Mouse (Mus musculus) kidney, postnatal 4 days (tissue): ENCODE data around the gene Uqcrq.

Experiments
- DNase-seq, 2 experiments: peaks; one replicate each; pipeline ENCODE4 v3.0.0; 2021; ENCODE audit warnings: mixed read lengths in 2 of 2

Uqcrq gene

GRCm38 (mm10) chr11:53430670-53431346 is at the start of gene Uqcrq, which contains the start of gene Gdf9:
Gene Uqcrq (minus strand): TSS chr11:53430831.
Gene Gdf9 (plus strand): TSS chr11:53431023.
- DNase-seq, result peak; percentile 98 to 99

- DNase-seq, result peak; percentile 47 to 68
Observed at GRCm38 (mm10) chr11:53479783-53480301, 49.2 kb upstream of the Uqcrq start, which contains the start of the genes Gm9945 and Sowaha. Gene Gm9945 (plus strand): TSS chr11:53480166. Gene Sowaha (minus strand): TSS chr11:53480274.

- DNase-seq, result peak; percentile 20 to 44
Observed at GRCm38 (mm10) chr11:53479171-53479782, 48.6 kb upstream of the Uqcrq start.

GRCm38 (mm10) chr11:53478383-53479170 is 47.9 kb upstream of the Uqcrq start:
- DNase-seq, result peak; percentile 33 to 54

- no peak for DNase-seq
Observed at GRCm38 (mm10) chr11:53477833-53478232, 47.2 kb upstream of the Uqcrq start.

- no peak for DNase-seq
Observed at GRCm38 (mm10) chr11:53475620-53476019, 45.0 kb upstream of the Uqcrq start.

GRCm38 (mm10) chr11:53472709-53473108 is 42.1 kb upstream of the Uqcrq start:
- no peak for DNase-seq

- peak; percentile 95 for DNase-seq
Observed at GRCm38 (mm10) chr11:53469968-53470695, 39.5 kb upstream of the Uqcrq start, which contains the start of gene Gm9837. Gene Gm9837 (minus strand): TSS chr11:53470479.

- no peak for DNase-seq
Observed at GRCm38 (mm10) chr11:53469294-53469967, 38.8 kb upstream of the Uqcrq start.

GRCm38 (mm10) chr11:53466231-53466971 is 35.8 kb upstream of the Uqcrq start:
- peak; percentile 91 to 92 for DNase-seq

GRCm38 (mm10) chr11:53463551-53464424 is 33.2 kb upstream of the Uqcrq start:
- DNase-seq, result peak; percentile 48 to 54

GRCm38 (mm10) chr11:53461727-53462126 is 31.1 kb upstream of the Uqcrq start:
- no peak for DNase-seq

GRCm38 (mm10) chr11:53460192-53460591 is 29.6 kb upstream of the Uqcrq start:
- DNase-seq, result no peak

- DNase-seq, result no peak
Observed at GRCm38 (mm10) chr11:53458996-53459395, 28.4 kb upstream of the Uqcrq start.

- peak; percentile 27 to 55 for DNase-seq
Observed at GRCm38 (mm10) chr11:53457372-53457954, 26.8 kb upstream of the Uqcrq start.

- DNase-seq, result peak; percentile 70 to 81
Observed at GRCm38 (mm10) chr11:53456474-53457371, 26.1 kb upstream of the Uqcrq start, which contains the start of the genes Gm10447 and Shroom1. Gene Gm10447 (minus strand): TSS chr11:53457110. Gene Shroom1 (plus strand): TSS chr11:53457205.

- no peak for DNase-seq
Observed at GRCm38 (mm10) chr11:53453031-53453430, 22.4 kb upstream of the Uqcrq start.

GRCm38 (mm10) chr11:53452396-53452795 is 21.8 kb upstream of the Uqcrq start:
- DNase-seq, result no peak
